Mouse (Mus musculus): Measurements from ENCODE around the gene Sirt4.
"Not testable (repeated sequence)": the region's sequence is repeated elsewhere in the genome, so short reads cannot be mapped to it uniquely, and the experiment has no call there.

Sirt4 gene

DNA sequence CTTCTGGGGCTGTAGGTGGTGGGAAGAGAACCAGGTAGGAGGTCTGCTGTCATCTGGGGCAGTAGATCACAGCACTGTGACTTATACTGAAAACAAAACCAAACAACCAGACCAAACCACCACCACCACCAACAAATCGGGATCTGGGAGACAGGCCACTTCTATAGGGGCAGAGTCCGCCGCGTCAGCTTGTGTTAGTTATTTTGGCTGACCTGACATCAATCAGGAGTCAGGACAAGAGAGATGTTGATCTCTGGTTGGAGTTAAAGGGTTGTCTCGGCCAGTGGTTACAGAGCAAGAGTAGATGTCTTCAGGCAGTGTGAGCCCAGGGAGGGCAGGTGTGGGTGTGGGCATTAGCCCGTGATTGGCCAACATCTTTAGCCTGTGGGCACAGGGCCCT lies 29.8 kb upstream of the Sirt4 start:
- DNase-seq = no peak

DNA sequence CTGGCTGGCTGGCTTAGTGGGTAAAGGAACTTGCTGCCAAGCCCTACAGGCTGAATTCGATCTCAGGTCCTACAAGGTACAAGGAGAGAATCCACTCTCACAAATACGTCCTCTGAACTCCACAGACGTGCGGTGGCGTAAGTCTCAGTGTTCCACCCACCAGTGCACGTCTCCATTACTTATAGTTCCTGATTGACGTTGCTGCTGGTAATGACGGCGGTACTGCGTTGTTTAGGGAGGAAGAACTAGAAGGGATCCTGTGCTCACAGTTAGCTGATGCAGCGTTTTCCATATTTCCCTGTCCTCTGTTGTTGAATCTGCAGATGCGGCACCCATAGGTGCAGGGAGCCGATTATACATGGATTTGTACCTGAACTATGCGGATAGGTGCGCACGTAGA lies 29.2 kb upstream of the Sirt4 start:
- no peak for DNase-seq

DNA sequence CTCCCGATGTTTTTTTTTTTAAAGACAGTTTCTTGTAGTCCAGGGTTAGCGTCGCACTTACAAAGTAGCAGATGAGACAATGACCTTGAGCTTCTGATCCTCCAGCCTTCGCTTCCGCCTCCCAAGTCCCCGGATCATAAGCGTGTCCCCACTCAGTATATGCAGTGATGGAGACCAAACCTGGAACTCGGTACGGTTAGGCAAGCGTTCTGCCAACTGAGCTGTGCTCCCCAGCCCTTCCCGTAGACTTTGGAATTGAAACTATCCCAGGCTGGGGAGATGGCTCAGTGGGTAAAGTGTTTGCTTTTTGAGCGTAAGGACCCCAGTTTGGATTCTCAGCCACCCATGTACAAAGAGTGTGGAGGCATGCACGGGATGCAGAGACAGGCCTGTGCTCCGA lies 28.7 kb upstream of the Sirt4 start:
- no peak for DNase-seq

DNA sequence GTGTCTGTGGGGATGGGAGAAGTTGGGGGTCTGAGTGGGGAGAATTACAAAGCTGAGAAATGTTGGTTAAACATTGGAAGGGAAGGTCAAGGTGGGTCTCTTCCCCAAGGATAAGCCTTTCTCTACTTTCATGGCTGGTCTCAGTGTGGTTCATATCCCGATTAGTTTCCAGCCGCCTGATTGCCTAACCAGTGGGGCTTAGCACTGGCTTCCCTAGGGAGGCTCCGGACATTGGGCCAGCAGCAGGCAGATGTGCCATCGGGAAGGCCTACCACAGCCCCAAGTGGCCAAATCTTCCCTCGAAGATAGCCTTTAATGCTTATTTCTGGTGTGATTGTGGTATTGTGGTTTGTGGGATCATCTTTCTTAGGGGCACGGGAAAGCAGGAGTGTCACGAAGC lies 27.9 kb upstream of the Sirt4 start:
- no peak for DNase-seq

DNA sequence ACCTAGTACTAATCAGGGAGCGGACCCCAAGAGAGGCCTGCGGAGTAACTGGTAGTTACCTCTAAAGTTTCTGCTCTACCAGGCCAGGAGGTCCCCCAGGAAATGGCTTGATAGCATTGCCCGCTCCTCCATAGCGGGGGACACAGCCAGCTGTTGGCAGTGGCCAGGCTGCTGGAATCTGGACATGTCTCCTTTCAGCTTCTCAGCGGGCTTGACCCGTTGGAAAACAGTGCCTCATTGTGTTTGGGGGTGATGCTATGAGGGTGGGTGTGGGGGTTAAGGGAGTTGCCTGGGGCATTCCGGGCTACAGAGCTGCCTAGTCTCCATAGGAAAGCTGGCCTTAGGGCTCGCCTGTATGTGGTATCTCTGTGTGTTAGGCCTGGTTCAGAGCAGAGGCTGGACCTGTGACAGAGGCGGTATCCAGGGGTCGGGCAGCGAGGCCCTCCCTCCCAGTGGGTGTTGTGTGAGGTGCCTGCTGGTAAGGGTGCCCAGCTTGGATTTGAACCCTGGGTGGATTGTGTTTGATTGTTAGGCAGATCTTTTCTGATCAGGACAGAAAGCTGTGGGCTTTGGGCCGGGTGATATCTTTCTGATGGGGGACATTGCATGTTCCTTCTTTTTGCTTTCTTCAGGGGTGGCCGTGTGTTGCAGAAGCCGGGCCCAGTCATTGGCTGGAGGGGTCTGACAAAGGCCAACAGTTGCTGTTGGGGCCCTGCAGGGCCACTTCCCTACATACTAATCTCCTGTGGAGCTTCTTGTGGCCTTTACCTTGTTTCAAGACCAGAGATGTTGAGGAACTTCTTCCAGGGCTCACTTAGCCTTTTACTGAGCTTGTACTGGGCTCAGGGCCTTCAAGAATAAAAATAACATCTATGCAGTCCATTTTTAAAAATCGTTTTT lies 25.5 kb upstream of the Sirt4 start:
- peak; percentile 85 for DNase-seq

DNA sequence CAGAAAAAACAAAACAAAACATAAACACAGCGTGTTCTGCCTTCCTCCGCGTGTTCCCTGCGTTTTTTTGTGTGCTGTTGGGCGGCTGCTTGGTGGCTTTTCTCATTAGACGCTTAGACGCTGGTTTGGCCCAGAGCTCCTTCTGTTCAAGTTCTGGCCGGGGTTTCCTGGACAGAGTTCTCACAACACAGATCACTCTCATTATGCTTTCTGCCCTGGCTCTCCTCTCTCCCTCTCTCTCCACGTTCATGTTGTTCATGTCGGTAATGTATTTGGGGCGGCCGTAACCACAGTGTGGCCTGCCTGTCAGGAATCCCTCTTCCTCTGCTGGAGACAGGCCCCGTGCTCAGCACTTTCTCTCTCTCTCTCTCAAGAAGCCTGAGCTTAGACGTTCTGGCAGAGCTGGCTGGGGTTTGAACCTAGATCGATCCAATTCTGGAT lies 24.8 kb upstream of the Sirt4 start:
- no peak for DNase-seq

DNA sequence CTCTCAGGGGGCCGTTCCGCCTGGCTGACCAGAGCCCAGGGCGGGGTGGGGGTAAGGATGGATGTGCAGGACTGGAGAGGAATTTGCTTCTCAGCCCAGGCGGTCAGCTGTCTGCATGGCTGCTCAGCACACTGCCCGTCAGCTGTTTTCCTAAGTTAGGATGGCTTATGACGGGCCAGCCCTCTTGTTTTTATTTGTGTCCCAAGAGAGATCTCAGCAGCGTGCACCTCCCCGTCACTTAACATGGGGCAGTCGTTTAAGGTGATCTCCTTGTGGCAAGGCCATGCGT lies 24.3 kb upstream of the Sirt4 start:
- DNase-seq = peak; percentile 55

DNA sequence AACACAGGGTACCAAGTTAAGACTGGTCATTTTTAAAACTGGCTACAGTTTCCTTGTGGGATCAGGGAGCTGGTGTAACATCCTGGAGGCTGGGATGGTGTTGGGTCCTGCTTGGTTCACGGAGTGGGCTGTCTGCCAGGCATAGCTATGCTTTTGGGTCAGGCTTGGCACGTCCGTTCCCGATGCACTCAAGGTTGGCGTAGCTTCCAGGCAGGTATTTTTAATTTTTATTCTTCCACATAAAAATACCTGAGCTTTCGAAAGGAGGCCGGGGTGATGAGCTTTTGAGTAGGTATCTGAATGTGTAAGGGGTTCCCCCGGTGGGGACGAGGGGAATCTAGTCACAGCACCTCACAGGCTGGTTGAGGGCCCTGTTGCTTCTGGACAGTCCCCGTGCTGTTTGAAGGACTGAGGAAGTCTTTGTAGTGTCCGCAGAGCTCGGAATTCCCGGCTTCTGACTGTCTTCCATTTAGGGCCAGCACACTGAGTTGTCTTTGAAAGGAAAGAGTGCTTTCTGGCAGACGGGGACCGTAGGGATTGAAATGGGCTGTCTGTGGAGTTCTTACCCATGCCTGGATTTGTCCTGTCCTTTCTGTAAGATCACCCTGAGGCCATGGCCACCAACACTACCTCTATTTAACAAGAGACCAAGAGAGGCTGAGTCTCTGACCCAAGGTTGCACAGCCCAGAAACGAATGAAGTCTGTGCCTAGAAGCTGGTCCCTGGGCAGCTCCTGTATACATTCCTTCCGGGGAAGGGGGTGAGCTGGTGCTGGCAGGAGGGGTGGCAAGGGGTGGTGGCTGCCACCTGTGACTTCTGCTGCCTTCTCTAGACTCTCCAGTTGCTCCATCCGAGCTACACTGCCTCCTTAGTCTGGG lies 23.7 kb upstream of the Sirt4 start:
- DNase-seq = no peak

DNA sequence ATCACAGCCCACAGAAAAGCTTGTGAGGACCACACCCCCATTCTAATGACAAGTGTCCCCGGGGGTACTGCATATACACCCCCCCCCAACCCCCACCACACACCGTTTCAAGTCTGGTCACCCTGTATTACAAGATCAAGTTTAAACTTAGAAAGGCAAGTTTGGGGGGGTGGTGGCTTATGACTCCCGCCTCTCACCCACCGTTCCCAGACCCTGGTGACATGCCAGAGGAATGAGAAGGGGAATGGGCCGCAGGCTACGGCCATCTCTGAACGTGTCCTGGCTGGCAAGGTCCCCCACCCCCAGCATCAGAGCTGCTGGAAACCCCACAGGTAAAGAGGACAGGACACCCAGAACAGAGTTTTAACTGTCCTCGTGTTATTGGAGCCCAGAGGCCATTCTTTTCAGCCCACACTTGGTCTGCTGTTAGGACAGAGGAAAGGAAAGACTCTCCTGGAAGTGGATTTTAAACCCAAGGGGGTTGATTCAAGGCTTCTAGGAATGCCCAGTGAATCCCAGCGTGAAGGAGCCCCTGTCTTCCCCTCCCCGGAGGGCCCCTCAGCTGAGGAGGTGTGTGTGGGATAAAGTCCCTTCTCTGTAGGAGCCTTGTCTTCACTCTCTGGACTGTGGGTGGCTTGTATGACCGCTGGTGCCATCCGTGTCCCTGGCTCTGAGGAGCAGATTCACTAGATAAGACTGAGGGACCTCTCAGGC lies 22.9 kb upstream of the Sirt4 start:
- no peak for DNase-seq

DNA sequence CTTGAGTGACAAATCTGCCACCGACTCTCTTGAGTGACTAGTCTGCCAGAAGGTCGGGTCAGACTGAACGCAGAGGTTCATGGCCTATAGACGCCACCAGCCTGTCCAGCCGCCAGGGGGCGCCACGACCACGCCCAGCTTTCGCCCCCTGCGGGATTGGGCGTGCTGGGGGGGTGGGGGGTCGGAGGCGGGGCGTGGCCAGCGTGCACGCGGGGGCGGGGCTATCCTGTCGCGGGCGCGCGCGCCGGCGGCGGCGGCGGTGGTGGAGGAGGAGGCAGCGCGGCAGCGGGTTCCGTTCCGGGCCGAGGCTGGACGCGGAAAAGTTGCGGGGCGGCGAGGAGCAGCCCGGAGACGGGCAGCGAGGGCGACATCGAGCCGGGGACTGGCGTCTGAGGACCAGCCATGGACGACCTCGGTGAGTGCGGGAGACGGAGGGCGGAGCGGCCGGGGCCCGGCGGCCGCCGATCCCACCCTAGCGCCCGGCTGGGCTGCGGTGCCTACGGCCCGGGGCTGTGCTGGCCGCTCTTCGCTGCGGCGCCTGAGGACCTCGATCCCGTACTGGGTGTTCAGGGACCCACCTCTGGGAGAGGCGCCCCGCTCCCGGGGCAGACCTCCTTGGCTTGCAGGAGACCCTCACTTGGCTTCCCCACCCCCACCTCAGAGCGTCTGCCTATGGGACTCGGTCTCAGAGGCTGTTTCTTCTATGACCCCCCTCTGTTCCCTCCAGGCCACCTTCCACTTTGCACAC lies 22.1 kb upstream of the Sirt4 start, which contains the start of gene Pxn:
TSS of gene Pxn (plus strand) at position 223 of the 748 bp plus-strand sequence.
- DNase-seq = peak; percentile 94

DNA sequence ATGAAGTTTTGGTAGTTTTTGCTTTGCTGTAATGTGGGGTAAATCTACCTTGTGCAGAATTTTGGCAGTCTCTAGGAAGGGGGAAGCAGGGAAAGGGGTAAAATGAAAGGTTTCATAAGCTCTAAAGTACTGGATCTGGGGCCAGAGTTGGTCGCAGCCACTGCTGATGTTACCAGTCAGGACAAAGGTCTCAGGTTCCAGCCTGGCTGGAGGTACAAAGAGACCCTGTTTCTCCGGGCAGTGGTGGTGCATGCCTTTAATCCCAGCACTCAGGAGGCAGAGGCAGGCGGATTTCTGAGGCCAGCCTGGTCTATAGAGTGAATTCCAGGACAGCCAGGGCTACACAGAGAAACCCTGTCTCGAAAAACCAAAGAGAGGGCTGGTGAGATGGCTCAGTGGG lies 21.1 kb upstream of the Sirt4 start:
- DNase-seq = not testable (repeated sequence)

DNA sequence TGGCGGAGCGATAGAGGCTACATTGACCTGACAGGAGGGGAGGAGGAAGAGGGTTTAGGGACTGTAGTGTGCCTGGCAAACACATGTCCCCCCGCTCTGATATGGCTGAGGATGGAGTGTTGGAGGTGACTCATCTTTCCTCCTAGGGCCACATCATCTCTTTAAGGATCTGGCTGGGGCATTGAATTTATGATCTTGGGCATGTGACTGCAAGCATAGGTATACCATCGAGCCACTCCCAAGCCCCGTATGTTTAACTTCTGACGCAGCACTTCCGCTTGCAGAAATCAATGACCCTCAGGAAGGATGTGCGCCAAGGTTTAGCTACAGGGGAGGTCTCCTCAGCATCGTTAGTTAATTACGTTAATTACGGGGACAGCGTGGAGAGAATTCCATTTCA lies 18.5 kb upstream of the Sirt4 start:
- no peak for DNase-seq

DNA sequence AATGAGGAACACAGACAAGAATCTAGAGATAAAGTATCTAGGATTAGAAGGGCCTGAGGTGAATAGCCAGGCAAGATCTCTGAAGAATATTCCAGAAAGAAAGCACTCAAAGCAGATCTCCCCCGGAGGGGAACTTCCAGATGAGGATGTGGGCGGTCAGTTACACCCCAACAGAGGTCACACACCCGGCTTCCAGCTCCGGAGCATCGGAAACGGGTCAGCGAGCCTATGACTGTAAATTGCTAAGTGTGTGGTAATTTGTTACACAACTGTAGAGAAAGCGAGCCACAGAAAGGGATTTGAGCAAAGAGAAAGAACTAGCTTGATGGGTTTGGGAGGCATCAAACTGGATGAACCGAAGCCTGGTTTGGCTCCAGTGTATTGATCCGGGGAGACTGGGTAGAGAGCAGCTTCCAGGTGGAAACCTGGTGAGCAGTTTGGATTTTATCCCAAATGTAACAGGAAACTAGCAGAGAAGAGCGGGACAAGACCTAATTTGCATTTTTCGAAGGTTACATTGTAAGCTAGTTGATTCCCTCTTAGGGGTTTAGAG lies 15.9 kb upstream of the Sirt4 start:
- no peak for DNase-seq

DNA sequence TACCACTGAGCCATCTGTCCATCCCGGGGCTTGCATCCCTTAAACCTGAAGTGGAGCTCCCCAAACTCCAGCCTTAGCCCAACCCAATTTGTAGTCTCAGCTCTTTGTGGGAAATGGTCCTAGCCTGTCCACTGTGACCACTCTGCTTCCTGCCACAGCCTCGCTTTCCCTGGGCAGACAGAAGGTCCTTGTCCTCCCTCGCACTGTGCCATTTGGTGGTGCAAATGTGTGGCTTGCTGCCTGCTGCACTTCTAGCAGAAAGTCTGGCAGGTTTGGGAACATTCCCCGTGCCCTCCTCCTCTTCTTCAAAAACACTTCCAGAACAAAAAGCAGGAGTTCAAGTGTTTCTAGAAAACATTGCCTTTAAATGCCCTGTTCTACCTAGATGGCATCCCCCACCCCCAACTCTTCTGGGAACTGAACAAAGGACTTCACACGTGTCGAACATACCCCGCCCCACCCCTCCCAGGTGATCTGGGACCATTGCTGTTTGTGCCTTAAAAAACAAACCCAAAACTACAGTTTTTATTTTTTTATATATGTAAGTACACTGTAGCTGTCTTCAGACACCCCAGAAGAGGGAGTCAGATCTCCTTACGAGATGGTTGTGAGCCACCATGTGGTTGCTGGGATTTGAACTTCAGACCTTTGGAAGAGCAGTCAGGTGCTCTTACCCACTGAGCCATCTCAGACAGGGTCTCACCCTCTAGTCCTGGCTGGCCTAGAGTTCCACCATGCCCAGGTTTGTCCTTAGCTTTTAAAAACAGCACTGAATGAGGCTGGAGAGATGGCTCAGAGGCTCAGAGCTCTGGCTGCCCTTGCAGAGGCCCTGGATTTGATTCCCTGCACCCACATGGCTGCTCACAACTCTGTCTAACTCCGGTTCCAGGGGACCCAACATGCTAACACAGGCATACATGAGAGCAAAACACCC lies 14.0 kb upstream of the Sirt4 start:
- no peak for DNase-seq

DNA sequence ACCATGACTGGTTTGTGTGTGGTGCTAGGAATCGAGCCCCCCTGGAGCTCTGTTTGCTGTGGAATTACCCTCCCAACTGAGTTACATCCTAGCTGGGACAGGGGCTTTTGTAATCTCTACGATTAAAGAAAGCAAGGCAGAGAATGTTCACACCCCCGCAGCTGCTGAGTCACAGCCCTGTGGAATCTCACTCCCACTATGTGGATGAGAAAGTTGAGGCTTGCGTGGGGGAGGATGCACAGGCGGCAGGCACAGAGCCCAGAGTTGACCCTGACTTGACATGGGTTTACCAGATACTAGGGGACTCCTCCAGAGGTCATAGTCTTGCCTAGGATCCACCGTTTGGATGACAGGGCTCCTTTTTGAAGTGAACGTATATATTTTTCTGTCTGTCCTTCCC lies 12.5 kb upstream of the Sirt4 start:
- no peak for DNase-seq

DNA sequence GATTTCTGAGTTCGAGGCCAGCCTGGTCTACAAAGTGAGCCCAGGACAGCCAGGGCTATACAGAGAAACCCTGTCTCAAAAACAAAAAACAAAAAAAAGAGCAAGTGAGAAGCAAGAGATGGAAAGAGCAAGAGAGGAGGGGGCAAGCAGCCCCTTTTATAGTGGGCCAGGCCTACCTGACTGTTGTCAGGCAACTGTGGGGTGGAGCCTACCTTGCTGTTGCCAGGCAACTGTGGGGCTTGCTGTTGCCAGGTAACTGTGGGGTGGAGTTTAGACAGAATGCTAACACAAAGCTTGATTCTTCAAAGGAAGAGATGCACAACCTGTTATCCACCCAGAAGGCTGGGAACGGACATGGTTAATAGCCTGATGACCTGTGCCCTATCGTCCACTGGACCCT lies 11.1 kb upstream of the Sirt4 start:
- not testable (repeated sequence) for DNase-seq

DNA sequence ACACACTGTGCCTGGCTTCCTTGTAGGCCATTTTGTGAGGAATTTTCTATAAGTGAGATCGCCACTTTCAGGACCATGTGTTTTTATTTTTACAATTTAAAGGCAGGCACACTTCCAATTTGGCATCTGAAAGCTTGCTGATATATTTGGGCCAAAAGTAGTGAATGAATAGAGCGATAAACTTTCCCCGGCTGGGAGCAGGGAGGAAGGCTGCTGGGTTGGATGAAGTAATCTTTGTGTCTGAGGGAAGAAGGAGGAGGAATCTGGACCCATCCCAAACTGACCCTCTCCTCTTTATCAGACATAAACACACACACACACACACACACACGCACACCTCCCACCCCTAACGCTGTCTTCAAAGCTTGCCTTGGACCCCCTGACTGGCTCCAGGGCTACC lies 8.9 kb upstream of the Sirt4 start:
- DNase-seq = no peak

DNA sequence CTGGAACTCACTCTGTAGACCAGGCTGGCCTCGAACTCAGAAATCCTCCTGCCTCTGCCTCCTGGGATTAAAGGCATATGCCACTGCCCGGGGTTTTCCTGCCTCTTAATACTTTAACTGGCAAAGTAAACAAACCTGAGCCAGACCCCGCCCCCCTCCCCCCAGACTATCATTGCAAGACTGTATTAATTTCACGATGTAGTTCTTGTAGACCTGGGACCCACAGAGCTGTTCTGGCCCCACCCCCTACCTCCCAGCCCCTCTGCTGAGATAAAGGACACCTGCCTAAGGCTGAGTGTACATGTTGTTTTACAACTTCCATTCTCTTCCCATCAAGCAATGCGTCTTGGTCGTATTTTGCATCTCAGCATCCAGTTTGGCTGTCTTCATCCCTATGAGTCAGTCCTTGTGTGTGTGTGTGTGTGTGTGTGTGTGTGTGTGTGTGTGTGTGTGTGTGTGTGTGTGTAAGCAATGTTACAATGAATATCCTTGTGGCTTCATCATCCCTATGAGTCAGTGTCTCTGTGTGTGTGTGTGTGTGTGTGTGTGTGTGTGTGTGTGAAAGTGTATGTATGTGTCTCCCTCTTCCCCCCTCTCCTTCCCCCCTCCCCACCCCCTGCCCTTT lies 8.3 kb upstream of the Sirt4 start:
- no peak for DNase-seq

DNA sequence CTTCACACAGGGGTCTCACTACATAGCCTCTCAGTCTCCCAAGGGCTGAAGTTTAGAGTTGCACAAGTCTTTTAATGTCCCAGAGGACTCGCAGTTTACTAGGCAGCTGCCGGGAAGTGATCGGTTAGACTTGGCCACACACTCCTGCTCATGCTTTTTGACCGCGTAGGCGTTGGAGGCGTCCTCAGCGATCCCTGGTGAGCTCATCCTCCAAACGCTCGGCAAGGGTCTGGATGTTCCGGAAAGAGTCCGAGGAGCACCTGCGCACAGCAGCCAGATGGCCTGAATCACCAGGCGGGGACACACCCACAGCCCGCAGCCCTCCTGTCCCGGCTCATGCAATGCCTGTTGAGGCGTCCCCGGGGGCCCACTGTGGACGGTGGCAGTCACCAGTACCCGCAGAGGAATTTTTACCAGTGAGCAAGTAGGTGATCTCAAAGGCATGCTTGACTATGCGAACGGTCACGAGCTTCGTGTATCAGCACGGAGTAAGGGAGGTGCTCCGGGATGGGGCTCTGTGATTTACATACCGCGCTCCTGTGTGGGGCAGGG lies 7.3 kb upstream of the Sirt4 start:
- DNase-seq = peak; percentile 66

DNA sequence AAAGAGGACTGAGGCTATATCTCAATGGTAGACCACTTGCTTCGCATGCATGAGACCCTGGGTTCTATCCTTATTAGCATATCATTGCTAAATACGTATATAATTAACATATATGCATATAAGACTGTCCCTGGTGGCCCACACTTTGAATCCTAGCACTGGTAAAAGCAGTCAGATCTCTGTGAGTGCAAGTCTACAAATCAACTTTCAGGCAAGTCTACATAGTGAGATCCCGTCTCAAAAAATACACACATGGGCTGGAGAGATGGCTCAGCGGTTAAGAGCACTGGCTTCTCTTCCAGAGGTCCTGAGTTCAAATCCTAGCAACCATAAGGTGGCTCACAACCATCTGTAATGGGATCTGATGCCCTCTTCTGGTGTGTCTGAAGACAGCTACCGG lies 6.6 kb upstream of the Sirt4 start:
- peak; percentile 69 for DNase-seq

DNA sequence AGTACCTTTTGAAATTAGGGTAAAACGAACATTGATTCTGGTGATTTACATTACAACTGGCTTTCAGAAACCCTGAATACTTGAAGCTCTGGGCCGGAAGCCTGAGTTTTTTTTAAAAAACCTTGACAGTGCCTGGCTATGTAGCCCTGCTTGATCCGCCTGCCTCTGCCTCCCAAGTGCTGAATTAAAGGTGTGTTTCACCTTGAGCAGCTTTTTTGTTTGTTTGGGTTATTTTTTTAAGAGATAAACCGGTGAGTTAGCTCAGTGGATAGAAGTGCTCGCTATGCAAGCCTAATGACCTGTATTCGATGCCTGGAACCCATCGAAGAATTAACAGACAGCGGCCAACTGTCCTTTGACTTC lies 6.1 kb upstream of the Sirt4 start:
- no peak for DNase-seq

Data from retina, postnatal 1 day (tissue).